Mouse (Mus musculus): Measurements from ENCODE around the gene Olfr1465. TPM values are rescaled to one million over a fixed set of nuclear protein-coding genes. Genes with fewer than 3 reads are reported as not detected.

Gene Olfr1465
- not detected in 2 replicates for polyA plus RNA-seq (2014; fragmentation: Nextera tagmentation; extraction: Ambion mirVana)

DNA sequence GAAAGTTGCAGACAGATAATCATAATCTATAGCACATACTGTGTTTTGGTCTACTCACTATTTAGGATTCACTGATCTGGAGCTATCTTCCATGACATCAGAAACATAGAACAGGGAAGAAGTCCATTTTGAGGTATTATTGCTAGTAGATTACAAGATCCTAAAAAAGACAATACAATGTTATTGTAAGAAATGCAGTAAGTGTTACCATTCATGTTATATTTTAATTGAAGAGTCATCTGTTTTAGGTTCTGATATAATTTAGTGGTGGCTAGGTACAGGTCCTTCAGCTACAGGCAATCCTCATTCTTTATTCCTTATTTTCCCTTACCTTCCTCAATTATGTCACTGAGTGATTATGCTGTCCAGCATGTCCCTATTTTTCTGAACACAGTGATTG lies at the start of gene Olfr1465:
Gene Olfr1465, minus strand, starts transcription at position 101 of the 400 bp plus-strand sequence.
- ATAC-seq (no peak), DNase-seq (ENCODE audit: low spot score) (no peak)
- no peaks in the 10 kb centered on the region for H3K4me1 ChIP-seq (ENCODE audit: control insufficient read depth, insufficient read depth, low read length)
- H3K36me3 ChIP-seq (ENCODE audit: control insufficient read depth, insufficient read depth, low read length): no peaks in the 10 kb centered on the region
- no peak within 1 kb of the TSS for H3K27ac ChIP-seq (ENCODE audit: low read depth, low read length)
- H3K4me2 ChIP-seq (ENCODE audit: low read length): no peak within 1 kb of the TSS
- H3K9me3 ChIP-seq (replicated peaks; ENCODE audit: control insufficient read depth, low read length): peaks cover 4% of the 10 kb centered on the region; the same call in 1 of the 2 replicates
- H3K9ac ChIP-seq (ENCODE audit: low read length): no peak within 1 kb of the TSS
- H3K27me3 ChIP-seq (replicated peaks; ENCODE audit: control insufficient read depth, insufficient read depth, low read length): no peaks in the 10 kb centered on the region
- no peak within 1 kb of the TSS for H3K4me3 ChIP-seq (ENCODE audit: low read depth, low read length)

DNA sequence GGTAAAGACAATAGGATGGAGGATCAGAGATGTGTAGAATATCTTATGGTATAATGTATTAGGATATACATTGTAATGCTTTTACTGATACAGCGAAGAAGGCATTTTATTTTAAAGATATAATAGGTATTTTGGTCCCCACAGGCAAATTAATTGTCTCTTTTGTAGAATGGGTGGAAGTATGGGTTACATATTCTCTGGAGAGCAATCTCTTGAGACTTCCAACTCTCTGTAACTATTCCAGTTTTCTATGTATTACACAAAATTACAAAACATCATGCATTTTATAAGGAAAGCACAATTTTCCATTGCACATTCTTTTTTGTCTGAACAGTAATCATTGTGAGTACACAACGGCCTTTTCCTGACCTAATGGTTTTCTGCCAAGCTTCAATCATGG lies 46.6 kb upstream of the Olfr1465 start, which contains the start of gene Olfr1467:
Gene Olfr1467, plus strand, starts transcription at position 301 of the 400 bp plus-strand sequence.
- no peak for DNase-seq (ENCODE audit: low spot score)
- no peaks in the 10 kb centered on the region for H3K36me3 ChIP-seq (ENCODE audit: control insufficient read depth, insufficient read depth, low read length)
- H3K27ac ChIP-seq (ENCODE audit: low read depth, low read length): no peak within 1 kb of the TSS
- H3K4me1 ChIP-seq (ENCODE audit: control insufficient read depth, insufficient read depth, low read length): no peaks in the 10 kb centered on the region
- no peak within 1 kb of the TSS for H3K4me3 ChIP-seq (ENCODE audit: low read depth, low read length)
- no peak for ATAC-seq
- H3K9me3 ChIP-seq (replicated peaks; ENCODE audit: control insufficient read depth, low read length): peaks cover 3% of the 10 kb centered on the region; the same call in 1 of the 2 replicates
- 67% methylated on average over 2 of the region's 2 CpGs for WGBS
- no peak within 1 kb of the TSS for H3K9ac ChIP-seq (ENCODE audit: low read length)
- H3K27me3 ChIP-seq (replicated peaks; ENCODE audit: control insufficient read depth, insufficient read depth, low read length): no peaks in the 10 kb centered on the region
- H3K4me2 ChIP-seq (ENCODE audit: low read length): no peak within 1 kb of the TSS

DNA sequence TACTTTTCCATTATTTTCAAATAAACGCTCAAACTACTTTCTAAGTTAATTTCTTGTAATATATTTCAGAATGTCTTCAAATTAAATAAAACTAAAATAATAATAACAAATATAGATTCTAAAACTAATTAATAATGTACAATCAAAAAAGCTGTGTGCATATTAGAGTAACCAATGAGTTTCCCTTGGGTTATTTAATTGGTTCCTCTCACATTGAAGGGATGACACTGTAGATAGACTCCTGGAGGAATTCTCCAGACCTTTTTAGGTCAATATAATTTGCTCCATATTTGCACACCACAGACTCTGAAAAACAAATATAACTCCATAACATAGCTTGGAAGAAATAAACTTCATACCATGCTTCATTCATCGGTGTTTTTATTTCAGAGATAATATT lies 23.2 kb upstream of the Olfr1465 start, which contains the start of gene Olfr1466:
Gene Olfr1466, plus strand, starts transcription at position 301 of the 400 bp plus-strand sequence.
- Histone ChIP-seq H3K4me1 (ENCODE audit: control insufficient read depth, insufficient read depth, low read length) (no peaks in the 10 kb centered on the region), H3K27me3 (replicated peaks; ENCODE audit: control insufficient read depth, insufficient read depth, low read length) (no peaks in the 10 kb centered on the region), H3K9ac (ENCODE audit: low read length) (no peak within 1 kb of the TSS), H3K4me3 (ENCODE audit: low read depth, low read length) (no peak within 1 kb of the TSS), H3K36me3 (ENCODE audit: control insufficient read depth, insufficient read depth, low read length) (no peaks in the 10 kb centered on the region), H3K27ac (ENCODE audit: low read depth, low read length) (no peak within 1 kb of the TSS), H3K4me2 (ENCODE audit: low read length) (no peak within 1 kb of the TSS), H3K9me3 (replicated peaks; ENCODE audit: control insufficient read depth, low read length) (peaks cover 13% of the 10 kb centered on the region; the same call in 1 of the 2 replicates)
- ATAC-seq (no peak), DNase-seq (ENCODE audit: low spot score) (no peak)
- WGBS: 90% methylated on average over 2 of the region's 2 CpGs

Other genes starting within 250 kb of the Olfr1465 start
- not detected in 2 replicates for gene Olfr1457, start 217.7 kb downstream of the Olfr1465 start, polyA plus RNA-seq (2014; fragmentation: Nextera tagmentation; extraction: Ambion mirVana)
- not detected in 2 replicates for gene Olfr1458, start 208.8 kb downstream of the Olfr1465 start, polyA plus RNA-seq (2014; fragmentation: Nextera tagmentation; extraction: Ambion mirVana)
- gene Olfr1459, start 166.0 kb downstream of the Olfr1465 start, polyA plus RNA-seq (2014; fragmentation: Nextera tagmentation; extraction: Ambion mirVana): not detected in 2 replicates
- not detected in 2 replicates for gene Olfr1461, start 152.5 kb downstream of the Olfr1465 start, polyA plus RNA-seq (2014; fragmentation: Nextera tagmentation; extraction: Ambion mirVana)
- not detected in 2 replicates for gene Olfr1462, start 129.8 kb downstream of the Olfr1465 start, polyA plus RNA-seq (2014; fragmentation: Nextera tagmentation; extraction: Ambion mirVana)
- gene Olfr1463, start 84.2 kb downstream of the Olfr1465 start, polyA plus RNA-seq (2014; fragmentation: Nextera tagmentation; extraction: Ambion mirVana): not detected in 2 replicates
- gene Olfr1466, start 23.3 kb upstream of the Olfr1465 start, polyA plus RNA-seq (2014; fragmentation: Nextera tagmentation; extraction: Ambion mirVana): not detected in 2 replicates
- not detected in 2 replicates for gene Olfr1467, start 46.7 kb upstream of the Olfr1465 start, polyA plus RNA-seq (2014; fragmentation: Nextera tagmentation; extraction: Ambion mirVana)
- gene Olfr1469, start 92.3 kb upstream of the Olfr1465 start, polyA plus RNA-seq (2014; fragmentation: Nextera tagmentation; extraction: Ambion mirVana): not detected in 2 replicates
- not detected in 2 replicates for gene Olfr1471, start 127.9 kb upstream of the Olfr1465 start, polyA plus RNA-seq (2014; fragmentation: Nextera tagmentation; extraction: Ambion mirVana)
- gene Olfr1472, start 140.5 kb upstream of the Olfr1465 start, polyA plus RNA-seq (2014; fragmentation: Nextera tagmentation; extraction: Ambion mirVana): not detected in 2 replicates
- not detected in 2 replicates for gene Olfr1474, start 154.0 kb upstream of the Olfr1465 start, polyA plus RNA-seq (2014; fragmentation: Nextera tagmentation; extraction: Ambion mirVana)
- not detected in 2 replicates for gene Olfr1475, start 164.7 kb upstream of the Olfr1465 start, polyA plus RNA-seq (2014; fragmentation: Nextera tagmentation; extraction: Ambion mirVana)
- gene Olfr1477, start 185.0 kb upstream of the Olfr1465 start, polyA plus RNA-seq (2014; fragmentation: Nextera tagmentation; extraction: Ambion mirVana): not detected in 2 replicates
- not detected in 2 replicates for gene Olfr1480, start 212.4 kb upstream of the Olfr1465 start, polyA plus RNA-seq (2014; fragmentation: Nextera tagmentation; extraction: Ambion mirVana)